Mouse (Mus musculus) brain, adult 10 weeks (tissue): ENCODE measurements around the gene Sh2d2a. TPM values are rescaled to one million over a fixed set of nuclear protein-coding genes. Genes with fewer than 3 reads are reported as not detected.

ENCODE experiments used
- polyA plus RNA-seq: library from polyadenylated mRNA; stranded (reverse); fragments of 350-450 nt; fragmentation: Illumina TruSeq; extraction: RNeasy Lipid Tissue Mini Kit (QIAGEN cat#74804); gene quantifications from one replicate; pipeline ENCODE4 v1.2.3, GENCODE M21; 2015; ENCODE audit warnings: low read depth, low replicate concordance

Gene Sh2d2a
- not detected for polyA plus RNA-seq

DNA sequence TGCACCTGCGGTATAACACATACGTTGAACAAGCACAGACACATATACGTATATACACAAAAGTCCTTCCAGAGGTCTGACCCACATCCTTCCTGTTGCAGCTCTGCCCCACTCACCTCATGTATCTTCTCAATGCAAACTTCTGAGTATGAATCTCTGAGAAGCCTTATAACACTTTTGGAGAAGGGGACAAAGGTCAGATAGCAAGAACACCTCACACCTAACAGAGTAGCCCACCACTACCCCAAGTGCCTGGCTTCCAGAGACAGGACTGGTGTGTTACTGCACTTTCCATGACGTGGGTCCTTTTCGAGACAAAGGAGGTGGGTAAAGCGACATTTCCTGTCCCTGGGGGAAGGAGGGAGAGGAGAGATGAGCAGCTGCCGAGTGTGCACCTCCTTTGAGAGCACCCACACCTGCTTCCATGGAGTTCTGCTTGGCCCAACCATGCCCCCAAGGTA lies at the start of gene Sh2d2a:
Gene Sh2d2a, plus strand, starts transcription at position 106 of the 461 bp plus-strand sequence.

GRCm38 (mm10) chr3:87824206-87824605 lies 22.3 kb upstream of the Sh2d2a start, which contains the start of gene Pear1:
Gene Pear1, minus strand, starts transcription at chr3:87824306.

GRCm38 (mm10) chr3:87885281-87886003 lies 38.9 kb downstream of the Sh2d2a start, which contains the start of gene Prcc:
Gene Prcc, minus strand, starts transcription at chr3:87885608.

Other genes with a start within 250 kb of the Sh2d2a start
- 38.1 TPM for gene Arhgef11, start 229.2 kb upstream of the Sh2d2a start, polyA plus RNA-seq
- gene Lrrc71, start 98.1 kb upstream of the Sh2d2a start, polyA plus RNA-seq, result 2.9 TPM
- 1.6 TPM for gene Ntrk1, start 51.6 kb upstream of the Sh2d2a start, polyA plus RNA-seq
- 0.22 TPM for gene Insrr, start 49.8 kb upstream of the Sh2d2a start, polyA plus RNA-seq
- gene Pear1, start 22.4 kb upstream of the Sh2d2a start, polyA plus RNA-seq, result 4.8 TPM
- gene Prcc, start 38.9 kb downstream of the Sh2d2a start, polyA plus RNA-seq, result 45.3 TPM
- 168 TPM for gene Hdgf, start 59.6 kb downstream of the Sh2d2a start, polyA plus RNA-seq
- gene Mrpl24, start 72.8 kb downstream of the Sh2d2a start, polyA plus RNA-seq, result 86.4 TPM
- 13.1 TPM for gene Isg20l2, start 83.6 kb downstream of the Sh2d2a start, polyA plus RNA-seq
- 24.0 TPM for gene Rrnad1, start 84.0 kb downstream of the Sh2d2a start, polyA plus RNA-seq
- gene Crabp2, start 101.9 kb downstream of the Sh2d2a start, polyA plus RNA-seq, result 6.3 TPM
- gene Nes, start 124.3 kb downstream of the Sh2d2a start, polyA plus RNA-seq, result 3.9 TPM
- 184 TPM for gene Bcan, start 153.5 kb downstream of the Sh2d2a start, polyA plus RNA-seq
- 35.6 TPM for gene Hapln2, start 180.8 kb downstream of the Sh2d2a start, polyA plus RNA-seq
- 19.4 TPM for gene Gpatch4, start 196.4 kb downstream of the Sh2d2a start, polyA plus RNA-seq
- gene Naxe, start 211.7 kb downstream of the Sh2d2a start, polyA plus RNA-seq, result 138 TPM
- not detected for gene Ttc24, start 231.5 kb downstream of the Sh2d2a start, polyA plus RNA-seq
- 0.25 TPM for gene Iqgap3, start 235.2 kb downstream of the Sh2d2a start, polyA plus RNA-seq